Comparison of ENCODE assay signal across 18 mouse cellular contexts in genomic region chr9:46728465-46728864, GRCm38 (mm10).
DNase-seq lines count a peak whose midpoint lies in the region; ATAC-seq and TF ChIP-seq lines count a peak whose summit lies in the region.
"Had no signal": no experiment of that assay in that cellular context is flagged by ENCODE, and none has a peak within 500 bp of the region (broad histone marks: within the 10 kb centered on the region; RNA-seq: fewer than 3 reads in every experiment).

No protein-coding gene starts in this region.

- no peaks in the 10 kb centered on the region for H3K9me3 ChIP-seq in forebrain, embryonic 15.5 days
- H3K9me3 ChIP-seq in forebrain, embryonic 12.5 days: no peaks in the 10 kb centered on the region
- H3K9me3 ChIP-seq in hindbrain, postnatal 0 days (ENCODE audit: low read length): no peaks in the 10 kb centered on the region; the same call in 1 of the 2 replicates
- H3K9me3 ChIP-seq: heart, embryonic 12.5 days; limb, embryonic 13.5 days; liver, embryonic 13.5 days had no signal

- H3K27me3 ChIP-seq in forebrain, embryonic 15.5 days: no peaks in the 10 kb centered on the region
- H3K27me3 ChIP-seq in forebrain, embryonic 12.5 days: no peaks in the 10 kb centered on the region
- H3K27me3 ChIP-seq in hindbrain, postnatal 0 days (ENCODE audit: insufficient read depth, low read length): no peaks in the 10 kb centered on the region
- H3K27me3 ChIP-seq: liver, embryonic 13.5 days had no signal

- WGBS in forebrain, embryonic 15.5 days: 15% methylated on average over 5 of the region's 5 CpGs
- 24% methylated on average over 5 of the region's 5 CpGs for WGBS in forebrain, embryonic 12.5 days
- 10% methylated on average over 5 of the region's 5 CpGs for WGBS in hindbrain, postnatal 0 days

- TF ChIP-seq POLR2A in brain, embryonic 14.5 days (IDR thresholded peaks at IDR 0.05; ENCODE audit: borderline replicate concordance, extremely low read depth, insufficient read depth, insufficient read length, poor library complexity, severe bottlenecking): no peak

- H3K36me3 ChIP-seq in forebrain, embryonic 15.5 days: no peaks in the 10 kb centered on the region
- no peaks in the 10 kb centered on the region for H3K36me3 ChIP-seq in forebrain, embryonic 12.5 days (replicated peaks)
- H3K36me3 ChIP-seq in hindbrain, postnatal 0 days (ENCODE audit: insufficient read depth, low read length): no peaks in the 10 kb centered on the region
- H3K36me3 ChIP-seq: heart, embryonic 12.5 days; limb, embryonic 13.5 days; liver, embryonic 13.5 days had no signal

- H3K4me2 ChIP-seq in forebrain, embryonic 15.5 days (replicated peaks): no peak overlapping the region
- no peak overlapping the region for H3K4me2 ChIP-seq in forebrain, embryonic 12.5 days
- H3K4me2 ChIP-seq in hindbrain, postnatal 0 days (ENCODE audit: low read depth, low read length): no peak overlapping the region
- H3K4me2 ChIP-seq: heart, embryonic 12.5 days; limb, embryonic 13.5 days; liver, embryonic 13.5 days; lung, embryonic 14.5 days had no signal

- no peak overlapping the region for H3K4me3 ChIP-seq in forebrain, embryonic 15.5 days
- H3K4me3 ChIP-seq in forebrain, embryonic 12.5 days (replicated peaks): no peak overlapping the region
- H3K4me3 ChIP-seq in hindbrain, postnatal 0 days (ENCODE audit: low read length): no peak overlapping the region
- H3K4me3 ChIP-seq: heart, embryonic 12.5 days; limb, embryonic 13.5 days; liver, embryonic 13.5 days; myocyte had no signal

- H3K9ac ChIP-seq in forebrain, embryonic 15.5 days (replicated peaks): no peak overlapping the region
- no peak overlapping the region for H3K9ac ChIP-seq in forebrain, embryonic 12.5 days
- H3K9ac ChIP-seq in hindbrain, postnatal 0 days (replicated peaks; ENCODE audit: low read length): no peak overlapping the region
- H3K9ac ChIP-seq: heart, embryonic 12.5 days; limb, embryonic 13.5 days; liver, embryonic 13.5 days; lung, embryonic 14.5 days had no signal

- DNase-seq in layer of hippocampus, adult 9-11 months: peak; percentile 32
- no peak for DNase-seq in layer of hippocampus, adult 9-10 months (ENCODE audit: low spot score)
- DNase-seq in brain, embryonic 14.5 days (ENCODE audit: low read depth): peak; percentile 84
- DNase-seq in hindbrain, postnatal 0 days (ENCODE audit: low spot score): peak; percentile 65
- DNase-seq: B cell, adult 2 months; cerebellum, postnatal 10 days; kidney, adult 9 months; kidney, postnatal 36 days; liver, embryonic 13.5 days; lung, embryonic 14.5 days; lung, postnatal 36 days had no signal

- peaks cover 7% of the 10 kb centered on the region; the same call in 1 of the 2 replicates for H3K4me1 ChIP-seq in forebrain, embryonic 15.5 days
- H3K4me1 ChIP-seq in forebrain, embryonic 12.5 days: peaks cover 7% of the 10 kb centered on the region
- H3K4me1 ChIP-seq in hindbrain, postnatal 0 days (ENCODE audit: insufficient read depth, low read length): no peaks in the 10 kb centered on the region
- H3K4me1 ChIP-seq: heart, embryonic 12.5 days; limb, embryonic 13.5 days; liver, embryonic 13.5 days had no signal

- H3K27ac ChIP-seq in forebrain, embryonic 15.5 days (replicated peaks): peak overlapping the region; percentile 23; the same call in 1 of the 2 replicates
- H3K27ac ChIP-seq in forebrain, embryonic 12.5 days: no peak overlapping the region
- H3K27ac ChIP-seq in hindbrain, postnatal 0 days: no peak overlapping the region
- H3K27ac ChIP-seq: limb, embryonic 13.5 days; liver, embryonic 13.5 days; stomach, postnatal 0 days had no signal

- no peak for TF ChIP-seq CTCF in brain, embryonic 14.5 days (IDR thresholded peaks at IDR 0.05; ENCODE audit: borderline replicate concordance, extremely low read depth, insufficient read depth, insufficient read length)
- TF ChIP-seq CTCF in hindbrain, postnatal 0 days (IDR thresholded peaks at IDR 0.05; ENCODE audit: low read depth): no peak

- peak; percentile 51; the same call in 1 of the 2 replicates for ATAC-seq in forebrain, embryonic 15.5 days (replicated peaks)
- no peak for ATAC-seq in forebrain, embryonic 12.5 days (ENCODE audit: low FRiP score)
- ATAC-seq in hindbrain, postnatal 0 days: 0 out of 2 replicates have a peak, but pooled peaks have one; percentile 35
- ATAC-seq in CD4-positive, CD25-positive, alpha-beta regulatory T cell, adult 4 months: no peak

Comparison
In these comparisons a context has a peak if more than half of its experiments do, and no peak if none do; other contexts are left out.
1. ATAC-seq: peak in forebrain, embryonic 15.5 days (single experiment) and hindbrain, postnatal 0 days (single experiment); none in forebrain, embryonic 12.5 days (single experiment) and CD4-positive, CD25-positive, alpha-beta regulatory T cell, adult 4 months (single experiment).